Mouse (Mus musculus): ENCODE results near the gene Lzic.

- TF ChIP-seq CTCF (IDR thresholded peaks at IDR 0.05; ENCODE audit: control insufficient read depth, insufficient read depth, insufficient read length) (no peak), CEBPB (IDR thresholded peaks at IDR 0.05; ENCODE audit: low read depth) (no peak)
These were observed 41.3 kb downstream of the Lzic start for GRCm38 (mm10) chr4:149526330-149526729.

Data from C2C12 (cell line).